Comparison of ENCODE assay signal across 9 mouse cellular contexts in genomic region chr11:103218517-103218901, GRCm38 (mm10). TPM values are rescaled to one million over a fixed set of nuclear protein-coding genes. Genes with fewer than 3 reads are reported as not detected.
DNase-seq lines count a peak whose midpoint lies in the region; ATAC-seq and TF ChIP-seq lines count a peak whose summit lies in the region.
"Had no signal": no experiment of that assay in that cellular context is flagged by ENCODE, and none has a peak within 500 bp of the region (broad histone marks: within the 10 kb centered on the region; RNA-seq: fewer than 3 reads in every experiment).

No protein-coding gene starts in this region.

- no peak for TF ChIP-seq CTCF in heart, adult 2 months (IDR thresholded peaks at IDR 0.05)
- TF ChIP-seq CTCF in thymus, adult 2 months (IDR thresholded peaks at IDR 0.05; ENCODE audit: borderline replicate concordance, control insufficient read depth, extremely low read depth, insufficient read depth, low read length, poor library complexity) = no peak

- 30% methylated on average over 6 of the region's 6 CpGs for WGBS in heart, adult 2 months
- 38% methylated on average over 6 of the region's 6 CpGs for WGBS in thymus, adult 2 months
- 17% methylated on average over 6 of the region's 6 CpGs for WGBS in liver, embryonic 15.5 days (ENCODE audit: insufficient replicate concordance)

- H3K4me1 ChIP-seq in heart, adult 2 months (ENCODE audit: control insufficient read depth, insufficient read depth, low read length) = peaks cover 1% of the 10 kb centered on the region; the same call in 1 of the 2 replicates
- peaks cover 8% of the 10 kb centered on the region for H3K4me1 ChIP-seq in thymus, adult 2 months (replicated peaks; ENCODE audit: control insufficient read depth, insufficient read depth, low read length)
- peaks cover 19% of the 10 kb centered on the region for H3K4me1 ChIP-seq in liver, embryonic 15.5 days (replicated peaks)

- no peak for TF ChIP-seq EP300 in heart, adult 2 months (IDR thresholded peaks at IDR 0.05; ENCODE audit: insufficient read depth, low read depth, low read length)

- TF ChIP-seq POLR2A in heart, adult 2 months (IDR thresholded peaks at IDR 0.05; ENCODE audit: insufficient read depth, low read depth, low read length) = no peak
- no peak for TF ChIP-seq POLR2A in thymus, adult 2 months (IDR thresholded peaks at IDR 0.05; ENCODE audit: control insufficient read depth, extremely low read depth, insufficient read depth, low read length, poor library complexity)

- H3K27ac ChIP-seq in heart, adult 2 months = no peak overlapping the region; the same call in 1 of the 2 replicates
- no peak overlapping the region for H3K27ac ChIP-seq in thymus, adult 2 months (ENCODE audit: control insufficient read depth, insufficient read depth, low read length)
- no peak overlapping the region for H3K27ac ChIP-seq in liver, embryonic 15.5 days (replicated peaks)

- no peaks in the 10 kb centered on the region for H3K9me3 ChIP-seq in liver, embryonic 15.5 days (replicated peaks)

- peak overlapping the region; percentile 58 for H3K4me3 ChIP-seq in heart, adult 2 months
- peak overlapping the region; percentile 80 for H3K4me3 ChIP-seq in thymus, adult 2 months (ENCODE audit: control insufficient read depth, insufficient read depth, low read length)
- H3K4me3 ChIP-seq in liver, embryonic 15.5 days (replicated peaks) = peak overlapping the region; percentile 57

- no peaks in the 10 kb centered on the region for H3K79me2 ChIP-seq in heart, adult 2 months (replicated peaks; ENCODE audit: control insufficient read depth, insufficient read depth, low read length)

- no peak for DNase-seq in heart, adult 2 months
- DNase-seq in heart, postnatal 25 days (ENCODE audit: low spot score) = no peak
- no peak for DNase-seq in thymus, adult 2 months
- DNase-seq in thymus, postnatal 36 days = no peak
- no peak for DNase-seq in natural killer cell, adult 2 months (ENCODE audit: low spot score in 2 of 2)
- DNase-seq in gastrocnemius, postnatal 36 days = no peak

- peak overlapping the region; percentile 80 for H3K4me2 ChIP-seq in liver, embryonic 15.5 days

- ATAC-seq in liver, embryonic 15.5 days (ENCODE audit: insufficient read depth) = no peak
- ATAC-seq in CD4-positive, CD25-positive, alpha-beta regulatory T cell, adult 4 months = no peak

- H3K27me3 ChIP-seq in heart, adult 2 months (ENCODE audit: control insufficient read depth, insufficient read depth, low read length) = no peaks in the 10 kb centered on the region
- H3K27me3 ChIP-seq in thymus, adult 2 months (ENCODE audit: control insufficient read depth, insufficient read depth, low read length) = no peaks in the 10 kb centered on the region
- H3K27me3 ChIP-seq in liver, embryonic 15.5 days = peaks cover 16% of the 10 kb centered on the region

- H3K9ac ChIP-seq in heart, adult 2 months (ENCODE audit: low read depth, low read length) = peak overlapping the region; percentile 53; the same call in 1 of the 2 replicates
- H3K9ac ChIP-seq in liver, embryonic 15.5 days = peak overlapping the region; percentile 39; the same call in 1 of the 2 replicates

- intact Hi-C loops in heart, adult 2 months (cut with DNase I) = no loop called here
- intact Hi-C loops in heart, postnatal 25 days (cut with DNase I) = no loop called here
- intact Hi-C loops in gastrocnemius, postnatal 36 days (cut with DNase I) = no loop called here

- H3K36me3 ChIP-seq in heart, adult 2 months (ENCODE audit: control insufficient read depth, insufficient read depth, low read length) = no peaks in the 10 kb centered on the region
- H3K36me3 ChIP-seq in thymus, adult 2 months (ENCODE audit: control insufficient read depth, insufficient read depth, low read length) = peaks cover 4% of the 10 kb centered on the region
- no peaks in the 10 kb centered on the region for H3K36me3 ChIP-seq in liver, embryonic 15.5 days (replicated peaks)

RNA-seq across cellular contexts. Expression of gene Spata32, which starts 0.3 kb away (rescaled TPM):
- not detected for total RNA-seq in heart, adult 2 months (2021)
- not detected in 2 replicates for polyA plus RNA-seq in heart, adult 2 months (2012; rRNA removed)
- total RNA-seq in heart, postnatal 25 days (2021) = not detected
- not detected in 2 replicates for polyA plus RNA-seq in thymus, adult 2 months (2012; rRNA removed)
- polyA plus RNA-seq in liver, embryonic 15.5 days (2015; fragmentation: Nextera tagmentation; extraction: Ambion mirVana) = not detected in 2 replicates
- total RNA-seq in gastrocnemius, postnatal 36 days (2021) = not detected
- not detected for polyA plus RNA-seq in CD4-positive, CD25-positive, alpha-beta regulatory T cell, adult 4 months (2017; shearing (Covaris generic))
- polyA plus RNA-seq: C2C12 had no signal

RNA-seq across cellular contexts. Expression of gene 1700023F06Rik, which starts 10.2 kb away (rescaled TPM):
- total RNA-seq in heart, adult 2 months (2021) = not detected
- polyA plus RNA-seq in heart, adult 2 months (2012; rRNA removed) = 0.21 TPM in 1 of 2 replicates, not detected in the other
- total RNA-seq in heart, postnatal 25 days (2021) = not detected
- 0.23 and 0.35 TPM in 2 replicates for polyA plus RNA-seq in thymus, adult 2 months (2012; rRNA removed)
- polyA plus RNA-seq in liver, embryonic 15.5 days (2015; fragmentation: Nextera tagmentation; extraction: Ambion mirVana) = 0.08 TPM in 1 of 2 replicates, not detected in the other
- total RNA-seq in gastrocnemius, postnatal 36 days (2021) = not detected
- not detected for polyA plus RNA-seq in CD4-positive, CD25-positive, alpha-beta regulatory T cell, adult 4 months (2017; shearing (Covaris generic))

RNA-seq across cellular contexts. Expression of gene Fmnl1, which starts 47.6 kb away (rescaled TPM):
- total RNA-seq in heart, adult 2 months (2021) = 10 to 100 TPM; 12.1 to 14.5 TPM
- polyA plus RNA-seq in heart, adult 2 months (2012; rRNA removed) = 12.8 and 14.2 TPM in 2 replicates
- total RNA-seq in heart, postnatal 25 days (2021) = 10 to 100 TPM; 15.1 to 18.2 TPM
- 235 and 264 TPM in 2 replicates for polyA plus RNA-seq in thymus, adult 2 months (2012; rRNA removed)
- 5.7 and 6.2 TPM in 2 replicates for polyA plus RNA-seq in liver, embryonic 15.5 days (2015; fragmentation: Nextera tagmentation; extraction: Ambion mirVana)
- 1 to 10 TPM; 3.6 to 5.6 TPM for total RNA-seq in gastrocnemius, postnatal 36 days (2021)
- polyA plus RNA-seq in CD4-positive, CD25-positive, alpha-beta regulatory T cell, adult 4 months (2017; shearing (Covaris generic)) = 10 to 100 TPM; 54.2 to 69.6 TPM

RNA-seq across cellular contexts. Expression of gene Map3k14, which starts 48.8 kb away (rescaled TPM):
- total RNA-seq in heart, adult 2 months (2021) = 1 to 10 TPM; 3.0 to 3.4 TPM
- 3.7 and 4.5 TPM in 2 replicates for polyA plus RNA-seq in heart, adult 2 months (2012; rRNA removed)
- 1 to 10 TPM; 2.7 to 2.9 TPM for total RNA-seq in heart, postnatal 25 days (2021)
- polyA plus RNA-seq in thymus, adult 2 months (2012; rRNA removed) = 40.7 and 41.3 TPM in 2 replicates
- 0.47 and 0.77 TPM in 2 replicates for polyA plus RNA-seq in liver, embryonic 15.5 days (2015; fragmentation: Nextera tagmentation; extraction: Ambion mirVana)
- 1 to 10 TPM; 1.9 to 2.6 TPM for total RNA-seq in gastrocnemius, postnatal 36 days (2021)
- polyA plus RNA-seq in CD4-positive, CD25-positive, alpha-beta regulatory T cell, adult 4 months (2017; shearing (Covaris generic)) = 10 to 100 TPM; 29.6 to 50.3 TPM
